Mouse (Mus musculus) ovary, postnatal 36 days (tissue): ENCODE data around the gene Tulp4.

Experiments used
- DNase-seq: peaks from one replicate; pipeline ENCODE4 v3.0.0; 2022; ENCODE audit warnings: low spot score, mixed read lengths

Gene Tulp4

DNA sequence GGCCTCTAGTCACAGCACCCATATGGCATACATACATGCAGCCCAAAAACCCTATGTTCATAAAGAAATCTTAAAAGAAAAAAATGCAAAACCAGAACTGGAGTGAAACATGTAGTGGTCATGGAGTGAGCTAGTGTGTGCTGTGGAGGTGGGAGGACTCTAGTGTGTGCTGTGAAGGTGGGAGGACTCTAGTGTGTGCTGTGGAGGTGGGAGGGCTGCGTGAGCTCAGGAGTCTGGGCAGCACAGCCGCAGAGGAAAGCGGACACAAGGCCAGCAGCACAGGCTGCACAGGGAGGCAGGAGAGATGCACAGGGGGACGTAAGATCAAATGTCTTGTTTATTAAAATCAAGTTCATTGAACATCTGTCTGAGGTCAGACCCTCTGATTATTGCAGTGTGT lies 17.5 kb downstream of the Tulp4 start:
- no peak for DNase-seq

DNA sequence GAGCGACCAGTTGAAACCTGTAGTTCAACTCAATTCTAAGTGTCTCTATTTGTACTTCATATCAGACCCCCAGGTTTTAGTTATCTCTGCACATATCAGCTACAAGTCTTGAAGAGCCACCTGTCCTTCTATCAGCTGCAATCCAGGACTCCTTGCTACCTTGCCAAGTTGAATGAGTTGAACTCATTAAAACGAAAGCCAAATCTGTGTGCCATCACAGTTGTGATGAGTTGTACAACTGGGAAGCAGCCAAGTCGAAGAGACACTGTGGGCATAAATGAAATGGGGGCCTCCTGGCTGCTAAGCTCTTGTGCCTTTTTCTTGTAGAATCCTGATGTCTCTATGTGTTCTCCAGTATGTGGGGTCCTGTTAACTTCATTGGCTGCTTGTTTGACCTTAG lies 19.2 kb downstream of the Tulp4 start:
- no peak for DNase-seq

DNA sequence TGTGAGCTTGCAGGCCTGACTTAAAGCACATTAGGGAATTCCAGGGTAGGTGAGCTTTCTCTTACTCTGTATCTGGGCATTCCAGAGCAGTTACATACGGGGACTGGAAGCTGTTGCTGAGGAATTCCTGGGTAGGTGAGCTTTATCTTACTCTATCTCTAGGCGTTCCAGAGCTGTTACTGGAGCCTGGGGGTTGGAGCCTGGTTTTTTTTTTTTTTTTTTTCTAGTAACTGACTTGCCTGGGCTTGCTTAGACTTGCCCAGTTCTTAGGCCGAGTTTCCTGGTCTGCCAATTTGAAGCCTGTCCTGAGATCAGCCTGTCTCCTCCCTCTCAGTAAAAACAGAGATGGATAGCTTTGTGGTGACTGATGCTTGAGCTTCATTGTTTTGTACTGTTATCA lies 21.8 kb downstream of the Tulp4 start:
- DNase-seq = no peak

DNA sequence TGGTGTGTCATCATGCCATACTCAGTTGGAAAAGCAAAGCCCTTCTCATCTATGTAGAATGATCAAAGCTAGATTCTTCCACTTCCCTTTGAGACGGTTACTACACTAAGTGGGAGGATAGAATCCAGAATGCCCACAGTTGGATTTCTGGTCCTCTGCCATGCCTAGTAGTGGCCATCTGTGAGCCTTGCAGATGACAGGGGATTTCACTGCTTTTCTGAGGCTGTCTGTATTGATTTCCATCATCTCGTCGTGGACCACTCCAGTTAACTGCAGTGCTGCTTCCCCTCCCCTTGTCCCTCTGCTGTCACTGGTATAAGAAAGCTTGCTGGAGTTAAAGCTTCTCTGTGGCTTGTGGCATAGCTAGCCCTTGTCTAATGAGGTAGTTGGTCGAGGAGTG lies 23.1 kb downstream of the Tulp4 start:
- no peak for DNase-seq

DNA sequence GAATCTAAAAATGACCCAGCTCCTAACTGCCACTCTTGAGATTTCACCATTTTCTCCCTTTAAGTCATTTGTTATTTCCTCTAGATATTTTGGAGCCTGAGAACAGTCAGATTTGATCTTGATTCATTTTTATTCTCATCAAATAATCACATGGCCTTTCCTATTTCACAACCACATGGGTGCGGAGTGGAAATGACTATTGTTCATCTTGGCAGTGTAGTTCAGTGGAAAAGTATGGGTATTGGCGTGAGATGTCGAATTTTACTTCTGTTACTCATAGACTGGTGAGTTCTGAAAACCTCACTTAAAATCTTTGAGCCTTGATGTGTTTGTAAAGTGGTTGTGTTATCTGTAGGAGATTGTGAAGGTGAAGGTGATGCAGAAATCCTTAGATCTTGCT lies 24.8 kb downstream of the Tulp4 start:
- no peak for DNase-seq

DNA sequence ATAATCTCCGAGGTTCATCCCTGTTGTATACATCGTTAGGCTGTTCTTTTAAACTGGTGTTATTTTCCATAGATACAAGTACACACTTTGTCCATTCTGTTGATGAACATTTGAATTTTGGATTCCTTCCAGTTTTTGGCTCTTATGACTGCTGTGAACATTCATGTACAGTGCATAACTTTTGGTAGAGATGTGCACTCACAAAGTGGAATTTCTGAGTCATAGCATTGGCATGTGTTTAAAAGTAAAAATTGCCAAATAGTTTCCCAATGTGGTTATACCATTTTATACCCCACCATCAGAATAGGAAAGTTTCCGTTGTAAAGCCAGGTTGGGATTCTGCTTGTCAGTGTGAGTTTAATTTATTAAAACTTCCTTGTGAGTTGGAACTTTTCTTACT lies 34.6 kb downstream of the Tulp4 start:
- DNase-seq = no peak

DNA sequence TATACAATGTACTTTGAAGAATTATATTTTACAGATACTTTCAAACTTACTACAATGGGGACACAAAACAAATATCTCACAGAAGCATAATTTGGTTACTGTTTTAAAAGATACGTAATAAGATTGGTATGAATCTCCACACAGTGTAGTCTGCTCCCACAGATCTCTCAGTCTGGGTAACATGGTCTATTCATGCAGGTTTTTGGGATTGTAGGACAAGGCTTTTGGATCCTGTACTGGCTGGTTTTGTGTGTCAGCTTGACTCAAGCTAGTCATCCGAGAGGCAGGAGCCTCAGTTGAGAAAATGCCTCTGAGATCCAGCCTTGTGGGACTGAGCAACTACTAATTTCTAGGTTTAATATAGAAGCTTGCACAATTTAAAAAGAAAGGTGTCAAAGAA lies 35.1 kb downstream of the Tulp4 start:
- DNase-seq = no peak

DNA sequence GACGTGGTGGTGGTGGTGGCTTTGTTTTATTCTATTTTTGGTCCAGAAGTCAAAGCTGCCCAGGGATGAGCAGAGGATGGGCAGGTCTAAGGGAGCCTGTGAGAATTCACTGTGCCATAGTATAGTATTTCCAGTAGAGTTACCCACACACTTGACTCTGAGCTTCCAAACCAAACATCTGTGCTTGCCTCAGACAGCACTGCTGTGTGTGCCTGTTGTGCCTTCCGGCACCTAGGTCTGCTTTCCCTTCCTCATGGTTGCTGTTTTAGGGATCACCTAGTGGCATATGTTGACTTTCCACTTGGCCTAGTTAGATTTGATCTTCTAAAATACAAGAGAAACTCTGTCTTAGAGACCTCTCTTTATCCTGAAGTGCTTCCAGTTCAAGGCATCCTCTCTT lies 39.0 kb downstream of the Tulp4 start:
- DNase-seq = no peak

DNA sequence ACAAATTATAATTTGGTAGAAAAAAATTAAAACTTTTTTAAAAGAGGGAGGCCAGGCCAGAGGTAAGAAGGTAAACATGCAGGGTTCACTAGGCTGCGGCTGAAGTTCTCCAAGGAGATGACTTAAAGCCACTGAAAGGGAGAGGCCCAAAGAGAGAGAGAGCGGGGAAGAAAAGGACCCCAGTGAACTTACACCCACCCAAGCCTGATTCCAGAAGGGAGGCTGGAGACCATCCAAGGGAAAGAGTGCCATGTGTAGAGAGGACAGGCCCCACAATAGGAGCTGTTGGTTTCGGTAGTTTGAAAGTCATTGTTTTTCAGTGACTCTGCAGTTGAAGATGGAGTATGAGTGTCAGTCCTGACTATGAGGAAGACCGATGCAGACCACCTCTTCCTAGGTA lies 46.7 kb downstream of the Tulp4 start:
- no peak for DNase-seq

DNA sequence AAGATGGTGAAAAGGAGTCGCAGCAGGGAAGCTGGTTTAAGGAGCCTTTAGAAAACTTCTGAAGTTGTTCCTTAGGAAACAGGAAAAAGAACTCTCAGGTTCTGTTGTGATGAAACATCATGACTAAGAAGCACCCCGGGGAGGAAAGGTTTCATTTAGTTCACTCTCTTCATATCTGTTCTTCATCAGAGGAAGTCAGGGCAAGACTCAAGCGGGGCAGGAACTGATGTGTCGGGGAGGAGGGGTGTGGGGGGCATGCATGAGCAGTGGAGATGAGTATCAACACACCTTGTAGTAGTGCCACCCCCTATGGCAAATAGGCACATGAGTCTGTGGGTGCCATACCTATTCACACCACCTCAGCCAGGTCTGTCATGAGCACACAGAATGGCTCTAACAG lies 47.3 kb downstream of the Tulp4 start:
- DNase-seq = no peak

DNA sequence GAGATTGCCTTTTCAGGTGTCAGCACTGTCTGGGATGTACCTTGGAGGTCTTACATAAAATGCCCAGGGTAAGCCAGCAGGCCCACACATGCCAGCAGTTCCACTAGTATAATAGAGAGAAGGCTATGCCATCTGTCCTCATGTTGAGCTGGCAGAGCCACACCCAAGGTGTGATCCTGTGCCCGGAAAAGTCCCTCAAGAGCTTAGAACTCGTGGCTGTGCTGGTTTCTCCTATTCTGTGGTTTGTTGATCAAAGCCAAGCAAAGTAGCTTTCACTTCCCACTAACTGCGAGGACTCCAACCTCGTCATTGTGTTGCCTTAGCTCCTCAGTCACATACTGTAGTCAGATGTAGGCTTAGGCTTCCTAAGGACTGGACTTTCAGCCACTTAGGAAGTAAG lies 48.1 kb downstream of the Tulp4 start:
- DNase-seq = no peak

DNA sequence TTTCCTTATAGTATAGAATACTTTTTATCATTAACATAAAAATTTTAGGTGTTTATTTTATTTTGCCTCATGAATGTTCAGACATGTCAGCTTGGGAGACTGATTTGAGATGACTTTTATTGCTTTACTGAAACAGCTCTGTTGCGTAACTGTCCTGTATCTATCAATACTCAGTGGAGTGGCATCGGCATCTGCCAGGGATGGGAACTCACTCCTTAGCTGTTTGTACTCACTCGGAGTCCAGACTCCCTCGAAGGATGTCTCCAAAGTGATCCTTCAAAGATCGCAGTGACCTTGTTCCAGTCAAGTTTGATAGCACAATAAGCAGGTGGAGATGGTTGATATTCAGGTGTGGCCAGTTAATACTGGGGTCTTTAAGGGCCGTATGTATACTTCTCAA lies 54.3 kb downstream of the Tulp4 start:
- DNase-seq = no peak

DNA sequence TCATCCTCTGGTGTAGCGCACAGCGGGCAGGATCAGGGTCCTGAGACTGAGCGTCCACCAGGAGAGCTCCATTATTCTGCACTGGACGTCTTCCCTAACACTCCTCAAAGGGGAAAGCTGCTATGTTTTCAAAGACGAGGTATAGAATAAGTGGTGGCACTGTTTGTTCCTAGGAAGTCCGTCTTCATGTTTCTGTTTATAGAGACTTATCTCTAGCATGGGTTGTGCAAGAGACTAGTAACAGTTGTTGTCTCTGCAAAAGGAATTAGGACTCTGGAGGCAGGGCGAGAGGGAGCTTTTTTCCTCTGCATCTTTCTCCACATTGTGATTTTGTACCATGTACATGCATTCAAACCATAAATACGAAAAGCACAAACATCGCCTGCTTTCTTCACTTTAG lies 55.7 kb downstream of the Tulp4 start:
- DNase-seq = no peak

DNA sequence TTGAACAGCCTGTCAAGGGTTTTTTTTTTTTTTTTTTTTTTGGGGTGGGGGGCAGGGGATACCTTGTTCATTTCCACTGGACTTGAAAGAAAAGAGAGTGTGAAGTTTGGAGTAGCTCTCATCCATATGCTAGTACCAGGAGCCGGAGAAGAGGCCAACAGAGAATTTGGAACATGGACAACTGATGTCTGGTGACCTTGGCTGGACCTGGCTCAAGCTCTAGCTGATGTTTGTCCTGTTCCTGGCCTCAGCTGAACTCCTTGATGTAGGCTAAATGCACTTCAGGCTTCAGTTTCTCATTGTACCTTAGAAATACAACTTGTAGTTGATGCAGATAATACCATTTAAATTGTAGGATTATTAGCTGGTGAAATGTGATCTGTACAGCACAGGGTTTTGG lies 56.5 kb downstream of the Tulp4 start:
- DNase-seq = peak; percentile 13

DNA sequence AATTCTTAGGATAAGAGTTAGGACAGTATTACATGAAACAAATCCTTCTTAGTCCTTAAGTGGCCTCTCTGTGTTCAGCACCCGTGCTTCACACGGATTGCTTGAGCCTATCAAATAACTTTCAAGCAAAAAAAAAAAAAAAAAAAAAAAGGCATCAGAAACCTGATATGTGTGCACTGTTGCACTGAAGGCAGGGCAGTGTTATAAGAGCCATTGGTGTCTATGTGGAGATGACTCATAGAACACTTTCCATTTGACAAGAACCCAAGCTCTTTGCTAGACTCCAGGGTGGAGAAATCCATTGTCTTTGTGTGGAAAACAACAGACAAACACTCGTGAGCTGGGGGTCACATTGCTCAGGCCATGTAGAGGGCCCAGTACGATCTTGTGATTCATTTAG lies 58.7 kb downstream of the Tulp4 start:
- DNase-seq = no peak

DNA sequence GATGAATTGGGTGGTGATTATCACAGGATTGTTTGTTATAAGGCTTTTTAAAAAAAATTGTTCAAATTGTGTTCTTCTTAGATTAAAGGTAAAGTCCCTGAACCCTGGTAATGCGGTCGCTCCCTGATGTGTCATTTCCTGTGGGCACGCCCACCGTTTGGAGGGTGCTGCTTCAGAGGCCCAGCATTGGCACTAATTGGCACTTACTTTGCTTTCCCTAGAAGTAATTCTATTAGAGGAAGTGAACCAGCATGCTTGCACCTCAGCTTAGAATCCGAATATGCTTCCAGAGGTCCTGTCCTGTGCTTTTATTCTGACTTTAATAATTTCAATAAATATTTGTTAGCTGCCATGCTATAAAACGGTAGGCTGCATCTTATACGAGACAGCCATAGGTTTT lies 66.2 kb downstream of the Tulp4 start:
- DNase-seq = no peak

DNA sequence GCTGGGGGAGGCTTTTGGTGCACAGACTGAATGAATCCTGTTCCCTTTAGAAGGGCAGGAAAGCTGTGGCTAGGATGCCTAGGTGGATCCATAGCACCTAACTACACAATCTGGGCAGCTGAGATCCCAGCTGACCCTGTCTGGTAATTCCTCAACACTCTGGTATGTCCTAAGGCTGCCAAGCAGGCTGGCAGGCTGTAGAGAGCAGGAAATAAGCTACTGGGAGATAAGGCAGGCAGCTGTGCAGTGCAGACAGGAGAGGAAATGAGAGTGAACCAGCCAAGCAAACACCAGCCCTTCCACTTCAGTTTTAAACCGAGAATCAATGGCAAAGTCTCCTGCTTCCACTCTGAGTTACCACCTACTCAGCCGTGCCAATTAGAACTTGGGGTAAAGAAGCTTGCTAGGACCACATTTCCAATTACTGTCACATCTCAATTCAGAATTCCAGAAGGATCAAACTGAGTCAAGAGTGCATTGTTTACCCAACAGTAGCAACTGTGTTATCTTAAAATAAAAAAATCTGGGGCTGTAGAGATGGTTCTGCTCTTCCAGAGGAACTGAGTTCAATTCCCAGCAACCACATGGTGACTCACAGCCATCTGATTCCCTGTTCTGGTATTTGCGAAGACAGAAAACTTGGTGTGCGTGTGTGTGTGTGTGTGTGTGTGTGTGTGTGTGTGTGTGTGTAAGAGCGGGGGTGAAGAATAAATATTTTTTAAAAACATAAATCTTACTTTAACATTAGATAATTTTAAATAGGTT lies 66.9 kb downstream of the Tulp4 start:
- peak; percentile 38 for DNase-seq

DNA sequence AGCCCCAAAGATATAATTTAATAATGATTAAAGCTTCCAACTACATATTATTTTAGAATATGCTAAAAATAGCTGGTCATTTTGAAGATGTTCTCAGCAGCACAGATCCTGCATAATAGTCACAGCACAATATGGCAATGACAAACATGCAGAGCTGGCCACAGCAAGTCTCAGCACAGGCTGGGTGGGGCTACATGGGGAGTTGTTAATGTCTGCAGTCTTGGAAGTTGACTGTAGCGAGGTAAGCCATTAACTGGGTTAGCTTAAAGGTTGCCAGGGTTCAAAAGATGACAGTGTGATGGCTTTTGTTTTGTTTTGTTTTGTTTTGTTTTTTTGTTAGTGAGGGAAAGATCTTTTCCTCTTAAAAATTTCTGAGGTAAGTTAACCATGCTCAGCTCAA lies 68.3 kb downstream of the Tulp4 start:
- no peak for DNase-seq

DNA sequence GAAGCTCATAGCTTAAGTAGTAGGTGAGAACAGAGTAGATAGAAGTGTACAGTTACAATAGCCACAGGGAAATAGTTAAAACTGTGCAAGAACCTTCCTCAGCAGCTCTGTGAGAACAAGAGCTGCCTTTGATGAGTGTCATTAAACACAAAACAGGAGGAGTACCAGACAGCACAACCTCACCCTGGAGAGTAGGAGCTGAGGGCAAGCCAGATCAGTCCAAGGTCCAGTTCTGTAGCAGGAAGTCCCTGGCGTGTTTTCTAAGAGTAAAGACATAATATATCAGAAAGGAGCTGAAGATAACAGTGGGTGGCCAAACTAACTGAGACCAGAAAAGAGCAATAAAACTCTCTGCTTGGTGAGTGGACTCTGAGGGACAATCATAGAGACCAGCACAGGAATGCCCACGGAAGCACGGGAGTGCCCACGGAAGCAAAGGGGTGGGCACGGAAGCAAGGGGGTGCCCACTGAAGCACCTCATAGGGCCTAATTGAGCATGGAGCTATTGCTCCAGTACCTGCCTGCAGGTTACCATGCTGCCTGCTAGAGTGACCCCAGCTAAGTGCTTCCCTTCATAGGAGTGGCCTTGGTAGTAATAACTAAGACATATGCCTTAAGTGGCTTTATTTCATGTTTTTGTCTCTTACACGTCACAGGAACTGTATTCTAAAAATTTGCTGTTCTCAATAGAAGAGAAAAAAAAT lies 72.5 kb downstream of the Tulp4 start:
- no peak for DNase-seq

DNA sequence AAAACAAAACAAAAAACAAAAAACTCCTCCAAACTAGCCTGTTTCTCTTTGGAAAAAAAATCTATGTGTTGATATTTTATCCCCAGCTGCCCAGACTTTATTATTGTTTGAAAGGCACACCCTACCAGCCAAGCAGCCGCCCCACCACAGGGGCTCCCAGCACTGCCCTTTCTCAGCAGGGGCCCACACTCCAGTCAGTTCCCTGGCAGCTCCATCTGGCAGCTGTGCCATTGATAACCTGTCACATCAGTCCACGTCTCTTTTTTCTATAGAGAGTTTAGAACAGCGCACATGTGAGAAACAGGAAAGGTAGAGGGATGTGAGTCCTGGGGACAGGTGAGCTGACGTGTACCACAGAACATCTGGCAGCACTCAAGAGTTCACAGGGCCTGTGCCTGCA lies 73.2 kb downstream of the Tulp4 start:
- peak; percentile 21 for DNase-seq

DNA sequence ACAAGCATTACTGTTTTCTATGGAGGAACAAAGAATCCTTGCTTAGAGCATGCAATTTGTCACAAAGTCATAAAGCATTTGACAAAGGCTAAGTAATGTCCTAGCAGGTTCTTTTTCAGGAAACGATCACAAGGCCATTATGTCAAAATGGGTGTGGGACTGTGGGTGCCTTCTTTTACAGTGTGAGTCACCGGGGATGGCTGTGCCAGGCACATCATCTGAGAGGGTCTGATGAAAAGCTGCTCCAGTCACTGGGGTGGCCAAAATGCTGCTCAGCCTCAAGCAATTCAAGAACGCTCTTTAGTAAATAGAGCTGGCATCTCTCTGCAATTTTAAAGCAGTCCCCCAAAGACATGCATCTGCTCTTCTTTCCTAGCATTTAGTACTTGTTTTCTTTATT lies 74.2 kb downstream of the Tulp4 start:
- no peak for DNase-seq

DNA sequence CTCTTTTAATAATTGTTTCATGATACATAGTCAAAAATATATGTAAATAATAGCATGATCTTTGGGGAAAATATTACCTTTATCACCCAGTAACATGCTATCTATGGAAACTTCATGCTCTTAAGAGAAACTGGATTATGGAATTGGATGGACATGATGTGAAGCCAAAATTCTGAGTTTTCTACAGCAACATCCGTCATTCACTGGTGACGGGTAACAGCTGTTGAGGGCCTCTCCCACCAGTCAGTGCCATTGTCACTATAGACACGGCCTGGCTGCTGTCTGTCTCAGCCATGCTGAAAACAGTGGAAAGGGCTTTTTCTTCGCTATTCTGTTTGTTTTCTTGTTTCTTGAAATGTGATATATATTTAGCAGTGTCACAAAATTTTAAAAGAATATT lies 76.5 kb downstream of the Tulp4 start:
- DNase-seq = no peak

DNA sequence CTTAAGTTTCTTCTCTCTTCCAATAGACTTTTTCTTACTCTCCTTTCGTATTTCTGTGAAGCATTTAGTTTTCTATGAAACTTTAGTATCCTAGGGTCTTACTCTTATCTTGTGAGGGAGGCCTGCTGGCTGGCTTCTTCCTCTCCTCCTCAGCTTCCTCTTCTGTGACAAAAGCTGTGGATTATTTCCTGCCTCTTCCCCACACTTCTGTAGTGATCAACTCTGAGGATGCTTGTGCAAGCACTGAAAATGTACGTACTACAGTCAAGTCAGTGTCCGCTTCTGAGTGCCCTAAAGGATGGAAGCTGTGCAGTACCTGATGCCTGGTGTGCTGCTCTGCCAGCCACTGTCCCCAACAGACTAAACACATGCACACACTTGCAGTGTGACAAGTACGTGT lies 80.4 kb downstream of the Tulp4 start:
- DNase-seq = no peak

DNA sequence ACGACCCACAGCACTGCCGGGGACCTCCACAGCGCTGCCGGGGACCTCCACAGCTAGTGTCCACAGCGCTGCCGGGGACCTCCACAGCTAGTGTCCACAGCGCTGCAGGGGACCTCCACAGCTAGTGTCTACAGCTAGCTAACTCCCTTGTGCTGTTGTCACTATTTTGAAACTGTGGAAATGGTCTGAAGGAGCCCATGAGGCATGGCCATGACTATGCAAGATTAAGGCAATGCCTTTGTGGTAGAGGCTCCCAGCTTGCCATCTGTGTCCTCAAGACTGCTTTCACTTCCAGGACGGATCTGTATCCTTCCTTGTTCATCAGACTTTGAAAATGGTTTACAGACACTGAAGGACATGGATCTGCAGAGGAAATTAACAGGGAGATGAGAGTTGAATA lies 80.9 kb downstream of the Tulp4 start:
- no peak for DNase-seq
